Mouse (Mus musculus) hindbrain, embryonic 10.5 days (tissue): Measurements from ENCODE around the gene Spint1. TPM values are rescaled to one million over a fixed set of nuclear protein-coding genes. Genes with fewer than 3 reads are reported as not detected.

Source experiments
- DNase-seq: peaks from one replicate; pipeline ENCODE4 v3.0.0-alpha.2; 2017; ENCODE audit warnings: low spot score
- H3K27ac ChIP-seq: fragments of 300-500 bp; sonication (generic); 2 replicates; pipeline ENCODE4 v1.5.1; 2016; ENCODE audit warnings: mild to moderate bottlenecking, moderate library complexity
- H3K27me3 ChIP-seq: fragments of 300-500 bp; sonication (generic); 2 replicates; pipeline ENCODE4 v1.6.1; 2016; ENCODE audit warnings: mild to moderate bottlenecking; ENCODE audit not compliant: poor library complexity, insufficient read depth, severe bottlenecking
- H3K36me3 ChIP-seq: fragments of 300-500 bp; sonication (generic); 2 replicates; pipeline ENCODE4 v1.6.1; 2016; ENCODE audit warnings: mild to moderate bottlenecking, moderate library complexity
- H3K4me1 ChIP-seq: fragments of 300-500 bp; sonication (generic); replicated peaks from 2 replicates; pipeline ENCODE4 v1.6.1; 2016; ENCODE audit warnings: mild to moderate bottlenecking
- H3K4me3 ChIP-seq: fragments of 300-500 bp; sonication (generic); 2 replicates; pipeline ENCODE4 v1.5.1; 2016; ENCODE audit warnings: mild to moderate bottlenecking, moderate library complexity
- H3K9me3 ChIP-seq: fragments of 300-500 bp; sonication (generic); 2 replicates; pipeline ENCODE4 v1.6.1; 2016; ENCODE audit warnings: mild to moderate bottlenecking, moderate library complexity
- WGBS: fragments of 180-500 bp; shearing (Covaris S2); methylation state at CpG from one replicate; pipeline ENCODE4 v1.1.7; 2016; 5-methylcytosine and 5-hydroxymethylcytosine counted together
- polyA plus RNA-seq: library from polyadenylated mRNA; unstranded; fragments of >200 nt; fragmentation: Nextera tagmentation; extraction: Ambion mirVana; gene quantifications from 2 replicates; pipeline ENCODE4 v1.2.1, GENCODE M21; 2016

Gene Spint1
- polyA plus RNA-seq, 1 experiment from 2014 or later: 5.4 TPM

GRCm38 (mm10) chr2:119250826-119251478 lies 13.8 kb downstream of the Spint1 start:
- no peaks in the 10 kb centered on the region for H3K36me3 ChIP-seq
- H3K4me1 ChIP-seq: 0 out of 2 replicates have a peak, but pooled peaks cover 11% of the 10 kb centered on the region
- DNase-seq: peak; percentile 87
- H3K4me3 ChIP-seq: peak overlapping the region; percentile 20; the same call in 1 of the 2 replicates
- H3K9me3 ChIP-seq: no peaks in the 10 kb centered on the region
- peaks cover 23% of the 10 kb centered on the region for H3K27me3 ChIP-seq
- 15% methylated on average over 11 of the region's 11 CpGs for WGBS
- H3K27ac ChIP-seq: 0 out of 2 replicates have a peak overlapping the region, but pooled peaks have one; percentile 31

- no peak for DNase-seq
- no peaks in the 10 kb centered on the region for H3K36me3 ChIP-seq
- no peak overlapping the region for H3K27ac ChIP-seq
- 0 out of 2 replicates have a peak, but pooled peaks cover 11% of the 10 kb centered on the region for H3K4me1 ChIP-seq
- H3K9me3 ChIP-seq: no peaks in the 10 kb centered on the region
- no peak overlapping the region for H3K4me3 ChIP-seq
- 15% methylated on average over 7 of the region's 7 CpGs for WGBS
- peaks cover 26% of the 10 kb centered on the region for H3K27me3 ChIP-seq
Measured at GRCm38 (mm10) chr2:119254976-119255375, 17.8 kb downstream of the Spint1 start.

GRCm38 (mm10) chr2:119260518-119260917 lies 23.4 kb downstream of the Spint1 start:
- 75% methylated on average over 1 of the region's 1 CpGs for WGBS
- H3K4me1 ChIP-seq: 0 out of 2 replicates have a peak, but pooled peaks cover 3% of the 10 kb centered on the region
- H3K27me3 ChIP-seq: peaks cover 4% of the 10 kb centered on the region
- no peak overlapping the region for H3K27ac ChIP-seq
- no peak overlapping the region for H3K4me3 ChIP-seq
- no peaks in the 10 kb centered on the region for H3K36me3 ChIP-seq
- no peak for DNase-seq
- H3K9me3 ChIP-seq: no peaks in the 10 kb centered on the region

GRCm38 (mm10) chr2:119261326-119261725 lies 24.2 kb downstream of the Spint1 start:
- 72% methylated on average over 2 of the region's 2 CpGs for WGBS
- H3K4me1 ChIP-seq: 0 out of 2 replicates have a peak, but pooled peaks cover 3% of the 10 kb centered on the region

GRCm38 (mm10) chr2:119262978-119263377 lies 25.8 kb downstream of the Spint1 start:
- Histone ChIP-seq H3K4me1 (0 out of 2 replicates have a peak, but pooled peaks cover 3% of the 10 kb centered on the region), H3K27ac (no peak overlapping the region), H3K27me3 (peaks cover 1% of the 10 kb centered on the region; the same call in 1 of the 2 replicates), H3K9me3 (no peaks in the 10 kb centered on the region), H3K4me3 (no peak overlapping the region), H3K36me3 (no peaks in the 10 kb centered on the region)
- WGBS: 47% methylated on average over 8 of the region's 8 CpGs
- DNase-seq: no peak

More at GRCm38 (mm10) chr2:119261326-119261725, 24.2 kb downstream of the Spint1 start:
- H3K9me3 ChIP-seq: no peaks in the 10 kb centered on the region
- no peak for DNase-seq
- no peak overlapping the region for H3K27ac ChIP-seq
- H3K4me3 ChIP-seq: no peak overlapping the region
- peaks cover 3% of the 10 kb centered on the region; the same call in 1 of the 2 replicates for H3K27me3 ChIP-seq
- no peaks in the 10 kb centered on the region for H3K36me3 ChIP-seq

DNA sequence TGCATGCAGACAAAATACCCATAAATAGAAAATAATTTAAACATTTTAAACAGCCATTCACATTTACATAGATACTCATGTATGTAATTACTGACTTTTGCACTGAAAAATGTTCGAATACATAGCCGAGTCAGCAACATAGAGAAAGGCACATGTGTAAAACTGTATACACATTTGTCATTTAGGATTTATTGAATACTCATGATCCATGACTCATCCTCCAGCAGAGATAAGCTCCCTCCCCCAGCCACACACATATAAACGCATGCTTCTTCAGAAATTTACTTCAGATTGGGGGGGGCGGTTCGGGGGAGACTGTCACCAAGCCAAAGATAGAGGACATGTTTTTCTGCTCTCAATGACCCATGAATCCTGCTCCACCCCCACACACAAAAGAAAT lies 26.7 kb downstream of the Spint1 start:
- Histone ChIP-seq H3K36me3 (no peaks in the 10 kb centered on the region), H3K4me1 (0 out of 2 replicates have a peak, but pooled peaks cover 3% of the 10 kb centered on the region), H3K27me3 (peaks cover 10% of the 10 kb centered on the region; the same call in 1 of the 2 replicates), H3K9me3 (no peaks in the 10 kb centered on the region), H3K4me3 (no peak overlapping the region), H3K27ac (no peak overlapping the region)
- 87% methylated on average over 5 of the region's 5 CpGs for WGBS
- no peak for DNase-seq

- Histone ChIP-seq H3K36me3 (no peaks in the 10 kb centered on the region), H3K27ac (peak overlapping the region; percentile 81; the same call in 1 of the 2 replicates), H3K4me1 (peaks cover 12% of the 10 kb centered on the region), H3K9me3 (no peaks in the 10 kb centered on the region), H3K27me3 (peaks cover 32% of the 10 kb centered on the region), H3K4me3 (peak overlapping the region; percentile 69)
- no peak for DNase-seq
- WGBS: 51% methylated on average over 9 of the region's 9 CpGs
Measured at GRCm38 (mm10) chr2:119270286-119270642, 33.1 kb downstream of the Spint1 start.

- Histone ChIP-seq H3K4me3 (peak within 1 kb of the TSS; percentile 69), H3K27me3 (peaks cover 32% of the 10 kb centered on the region), H3K4me1 (peaks cover 12% of the 10 kb centered on the region), H3K27ac (peak within 1 kb of the TSS; percentile 81), H3K36me3 (no peaks in the 10 kb centered on the region), H3K9me3 (no peaks in the 10 kb centered on the region)
- under 1% methylated on average over 49 of the region's 49 CpGs for WGBS
- peak; percentile 69 for DNase-seq
Measured at GRCm38 (mm10) chr2:119270643-119271331, 33.6 kb downstream of the Spint1 start, which contains the start of gene Rhov. Gene Rhov, minus strand, starts transcription at chr2:119271272.

DNA sequence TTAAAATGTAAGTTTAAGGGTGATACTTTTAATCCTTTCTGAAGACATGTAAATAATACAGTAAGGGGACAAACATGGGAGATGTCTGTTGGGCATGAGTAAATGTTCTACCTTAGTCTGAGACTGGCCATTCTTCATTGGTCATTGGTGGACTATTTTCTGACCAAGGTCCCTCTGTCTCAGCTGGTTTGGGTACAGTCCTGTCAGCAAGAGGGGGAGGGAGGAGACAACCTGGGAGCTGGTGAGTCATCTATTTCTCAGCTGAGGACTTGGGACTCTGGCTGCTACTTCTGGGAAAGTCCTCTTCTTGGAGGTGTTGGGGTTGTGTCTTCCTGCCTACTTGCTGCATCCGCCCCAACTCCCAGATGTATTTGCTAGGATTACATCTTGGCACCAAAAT lies 37.0 kb downstream of the Spint1 start:
- H3K4me1 ChIP-seq: peaks cover 12% of the 10 kb centered on the region
- H3K4me3 ChIP-seq: no peak overlapping the region
- H3K27ac ChIP-seq: no peak overlapping the region
- WGBS: 81% methylated on average over 1 of the region's 1 CpGs
- H3K9me3 ChIP-seq: no peaks in the 10 kb centered on the region
- DNase-seq: no peak
- H3K27me3 ChIP-seq: peaks cover 19% of the 10 kb centered on the region
- no peaks in the 10 kb centered on the region for H3K36me3 ChIP-seq

GRCm38 (mm10) chr2:119276926-119277325 lies 39.8 kb downstream of the Spint1 start:
- 77% methylated on average over 7 of the region's 7 CpGs for WGBS
- Histone ChIP-seq H3K36me3 (no peaks in the 10 kb centered on the region), H3K27me3 (0 out of 2 replicates have a peak, but pooled peaks cover 2% of the 10 kb centered on the region), H3K9me3 (no peaks in the 10 kb centered on the region), H3K27ac (no peak overlapping the region), H3K4me3 (no peak overlapping the region), H3K4me1 (no peaks in the 10 kb centered on the region)
- no peak for DNase-seq

DNA sequence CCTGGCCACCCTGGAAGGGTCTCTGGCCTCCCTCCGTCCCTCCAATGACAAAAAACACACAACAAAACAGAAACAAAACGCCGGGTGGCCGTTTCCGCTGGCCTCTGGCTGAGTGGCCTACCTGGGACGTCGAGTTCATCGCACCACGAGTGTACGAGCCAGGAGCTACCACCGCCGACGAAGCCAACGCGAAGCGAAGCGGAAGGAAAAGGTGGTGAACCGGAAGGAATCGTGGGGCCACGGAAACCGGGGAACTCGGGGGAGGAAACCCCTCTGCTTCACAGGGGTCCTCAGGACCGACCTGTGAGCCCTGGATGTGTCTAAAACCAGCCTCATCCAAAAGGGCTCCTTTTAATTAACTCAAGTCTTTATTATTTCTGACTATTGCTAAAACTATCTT lies 40.6 kb downstream of the Spint1 start:
- DNase-seq: no peak
- WGBS: 87% methylated on average over 23 of the region's 23 CpGs
- H3K27ac ChIP-seq: no peak overlapping the region
- H3K4me1 ChIP-seq: no peaks in the 10 kb centered on the region
- H3K9me3 ChIP-seq: no peaks in the 10 kb centered on the region
- 0 out of 2 replicates have a peak, but pooled peaks cover 2% of the 10 kb centered on the region for H3K27me3 ChIP-seq
- H3K36me3 ChIP-seq: no peaks in the 10 kb centered on the region
- no peak overlapping the region for H3K4me3 ChIP-seq

DNA sequence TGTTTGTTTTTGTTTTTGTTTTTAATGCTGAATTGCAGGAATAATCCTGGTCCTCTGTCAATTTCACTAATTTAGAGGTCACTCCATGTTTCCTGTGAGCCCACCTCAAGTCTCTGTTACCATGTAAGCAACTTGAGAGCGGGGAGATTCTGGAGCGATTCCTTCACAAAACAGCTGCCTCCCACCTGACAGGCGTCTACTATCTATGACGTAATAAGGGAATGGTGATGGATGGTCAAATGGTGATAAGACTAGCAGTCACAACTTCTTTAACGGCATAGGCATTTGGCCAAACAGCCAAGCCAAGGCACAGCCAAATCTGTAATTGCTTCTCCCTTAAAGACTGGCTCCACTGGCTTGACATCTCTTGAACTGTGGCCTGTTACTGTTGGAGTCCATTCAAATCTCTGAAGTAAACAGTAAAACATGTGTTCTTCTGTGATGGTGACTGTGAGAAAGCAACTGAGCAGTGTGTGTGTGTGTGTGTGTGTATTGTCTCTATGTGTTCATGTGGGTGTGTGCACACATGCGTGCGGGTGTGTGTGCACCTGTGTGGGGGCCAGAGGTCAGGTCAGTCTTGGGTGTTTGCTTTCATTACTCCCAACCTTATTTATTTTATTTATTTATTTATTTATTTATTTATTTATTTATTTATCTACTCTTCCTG lies 44.9 kb downstream of the Spint1 start:
- H3K4me3 ChIP-seq: no peak overlapping the region
- no peaks in the 10 kb centered on the region for H3K4me1 ChIP-seq
- H3K36me3 ChIP-seq: no peaks in the 10 kb centered on the region
- H3K27ac ChIP-seq: no peak overlapping the region
- WGBS: 94% methylated on average over 7 of the region's 7 CpGs
- H3K27me3 ChIP-seq: no peaks in the 10 kb centered on the region
- no peak for DNase-seq
- no peaks in the 10 kb centered on the region for H3K9me3 ChIP-seq
